Mouse (Mus musculus) gonadal fat pad, adult 2 months (tissue): ENCODE measurements around the gene Smpx. TPM values are rescaled to one million over a fixed set of nuclear protein-coding genes. Genes with fewer than 3 reads are reported as not detected.

Experiments used
- polyA plus RNA-seq: library from polyadenylated mRNA; depleted of rRNA; stranded (reverse); fragments of >200 nt; gene quantifications from 2 replicates; pipeline ENCODE4 v1.2.3, GENCODE M21; 2012; rRNA removed

Smpx gene
- polyA plus RNA-seq, 1 experiment = 4.0 TPM

Other genes starting within 250 kb of the Smpx start
- gene Sms, start 206.6 kb upstream of the Smpx start, polyA plus RNA-seq = 5.2 and 5.7 TPM in 2 replicates
- not detected in 2 replicates for gene Yy2, start 129.9 kb upstream of the Smpx start, polyA plus RNA-seq
- 7.7 and 11.6 TPM in 2 replicates for gene Mbtps2, start 100.2 kb upstream of the Smpx start, polyA plus RNA-seq
- not detected in 2 replicates for gene Klhl34, start 119.5 kb downstream of the Smpx start, polyA plus RNA-seq